Mouse (Mus musculus) adrenal gland, postnatal 36 days (tissue): ENCODE results near the gene Osbpl7. TPM values are rescaled to one million over a fixed set of nuclear protein-coding genes. Genes with fewer than 3 reads are reported as not detected.

Experiments used
- DNase-seq, 2 experiments: peaks; one replicate each; pipeline ENCODE4 v3.0.0; 2021; ENCODE audit warnings: mixed read lengths in 1 of 2
- total RNA-seq, 2 experiments: library from RNA; stranded (reverse); gene quantifications; 2 replicates each; pipeline ENCODE4 v1.2.3; 2021

Osbpl7 gene
- total RNA-seq, 2 experiments from 2014 or later, result 7.8 to 9.1 TPM

- DNase-seq, result peak; percentile 53 to 70
Observed at GRCm38 (mm10) chr11:97038881-97039280, 11.5 kb upstream of the Osbpl7 start.

GRCm38 (mm10) chr11:97040301-97041021 is 10.0 kb upstream of the Osbpl7 start:
- no peak for DNase-seq

- peak; percentile 91 to 93 for DNase-seq
Observed at GRCm38 (mm10) chr11:97041022-97041899, 9.2 kb upstream of the Osbpl7 start, which contains the start of the genes Lrrc46 and Mrpl10. TSS of gene Lrrc46 (minus strand) at chr11:97041407. TSS of gene Mrpl10 (plus strand) at chr11:97041560.

- DNase-seq, result no peak
Observed at GRCm38 (mm10) chr11:97044902-97045301, 5.5 kb upstream of the Osbpl7 start.

- no peak for DNase-seq
Observed at GRCm38 (mm10) chr11:97045861-97046260, 4.6 kb upstream of the Osbpl7 start.

- DNase-seq, result peak; percentile 71 to 72
Observed at GRCm38 (mm10) chr11:97048090-97048650, 2.3 kb upstream of the Osbpl7 start.

GRCm38 (mm10) chr11:97049492-97050085 is 839 bp upstream of the Osbpl7 start:
- DNase-seq, result no peak

- DNase-seq, result peak in 1 of 2 experiments; percentile 38
Observed at GRCm38 (mm10) chr11:97050944-97051586, 637 bp downstream of the Osbpl7 start.

- DNase-seq, result peak; percentile 58 to 73
Observed at GRCm38 (mm10) chr11:97052219-97052646, 1.8 kb downstream of the Osbpl7 start.

- DNase-seq, result no peak
Observed at GRCm38 (mm10) chr11:97063274-97063920, 13.0 kb downstream of the Osbpl7 start.

GRCm38 (mm10) chr11:97063921-97064295 is 13.5 kb downstream of the Osbpl7 start:
- DNase-seq, result no peak

- no peak for DNase-seq
Observed at GRCm38 (mm10) chr11:97065538-97066295, 15.3 kb downstream of the Osbpl7 start.

GRCm38 (mm10) chr11:97066656-97067360 is 16.4 kb downstream of the Osbpl7 start:
- DNase-seq, result no peak

GRCm38 (mm10) chr11:97069333-97069732 is 18.9 kb downstream of the Osbpl7 start:
- no peak for DNase-seq

GRCm38 (mm10) chr11:97069770-97070169 is 19.3 kb downstream of the Osbpl7 start:
- no peak for DNase-seq

GRCm38 (mm10) chr11:97071129-97071528 is 20.7 kb downstream of the Osbpl7 start:
- DNase-seq, result no peak

- DNase-seq, result peak in 1 of 2 experiments; percentile 52
Observed at GRCm38 (mm10) chr11:97072533-97072932, 22.1 kb downstream of the Osbpl7 start.

GRCm38 (mm10) chr11:97074235-97074634 is 23.8 kb downstream of the Osbpl7 start:
- DNase-seq, result no peak

GRCm38 (mm10) chr11:97078751-97079150 is 28.3 kb downstream of the Osbpl7 start:
- DNase-seq, result peak; percentile 26 to 41

GRCm38 (mm10) chr11:97080291-97080690 is 29.9 kb downstream of the Osbpl7 start:
- no peak for DNase-seq
